Mouse (Mus musculus) small intestine, adult 2 months (tissue): ENCODE measurements around the gene Palm3.

Source experiments
- CTCF ChIP-seq: fragments of 200-500 bp; IDR thresholded peaks from 2 replicates; pipeline ENCODE4 v1.5.1; 2012; ENCODE audit warnings: low read depth, mild to moderate bottlenecking, control low read depth, inconsistent platforms, low read length, moderate library complexity, mixed read lengths; ENCODE audit not compliant: insufficient replicate concordance, insufficient read length; ENCODE audit errors: extremely low read depth
- POLR2A ChIP-seq: fragments of 200-500 bp; IDR thresholded peaks from 2 replicates; pipeline ENCODE4 v1.6.1; 2012; ENCODE audit warnings: low read depth, mild to moderate bottlenecking, control low read depth, inconsistent platforms, low read length, moderate library complexity

- no peak for TF ChIP-seq POLR2A
- no peak for TF ChIP-seq CTCF
Measured at GRCm38 (mm10) chr8:84038015-84038414, 16.7 kb downstream of the Palm3 start.
